In genomic region chr16:58533742-58534141, GRCm38 (mm10) we compare ENCODE assay signal across 19 mouse cellular contexts. TPM values are rescaled to one million over a fixed set of nuclear protein-coding genes. Genes with fewer than 3 reads are reported as not detected.
DNase-seq lines count a peak whose midpoint lies in the region; ATAC-seq lines count a peak whose summit lies in the region.
"Had no signal": no experiment of that assay in that cellular context is flagged by ENCODE, and none has a peak within 500 bp of the region (broad histone marks: within the 10 kb centered on the region; RNA-seq: fewer than 3 reads in every experiment).

No protein-coding gene starts in this region.

- H3K9ac ChIP-seq in liver, embryonic 16.5 days (ENCODE audit: low read depth, low read length), result peak overlapping the region; percentile 34; the same call in 1 of the 2 replicates
- H3K9ac ChIP-seq: embryonic facial prominence, embryonic 13.5 days; heart, embryonic 12.5 days; hindbrain, embryonic 15.5 days had no signal

- H3K4me1 ChIP-seq in megakaryocyte, embryonic 14.5 days, result peaks cover 60% of the 10 kb centered on the region
- H3K4me1 ChIP-seq in liver, embryonic 16.5 days (ENCODE audit: control insufficient read depth, low read depth, low read length), result peaks cover 29% of the 10 kb centered on the region
- H3K4me1 ChIP-seq: embryonic facial prominence, embryonic 13.5 days; hindbrain, embryonic 15.5 days had no signal

- H3K4me3 ChIP-seq in megakaryocyte, embryonic 14.5 days (replicated peaks), result peak overlapping the region; percentile 46
- no peak overlapping the region for H3K4me3 ChIP-seq in liver, embryonic 16.5 days (ENCODE audit: low read depth, low read length)
- H3K4me3 ChIP-seq: embryonic facial prominence, embryonic 13.5 days; forebrain, embryonic 10.5 days; gastrocnemius, adult 2 months; heart, embryonic 12.5 days; hindbrain, embryonic 10.5 days; hindbrain, embryonic 15.5 days had no signal

- peak overlapping the region; percentile 57 for H3K27ac ChIP-seq in liver, embryonic 16.5 days (ENCODE audit: low read length)
- H3K27ac ChIP-seq: embryonic facial prominence, embryonic 13.5 days; forebrain, embryonic 10.5 days; hindbrain, embryonic 10.5 days; hindbrain, embryonic 15.5 days had no signal

- H3K9me3 ChIP-seq in megakaryocyte, embryonic 14.5 days, result no peaks in the 10 kb centered on the region
- no peaks in the 10 kb centered on the region for H3K9me3 ChIP-seq in liver, embryonic 16.5 days (replicated peaks; ENCODE audit: control insufficient read depth, low read length)
- H3K9me3 ChIP-seq: embryonic facial prominence, embryonic 13.5 days; forebrain, embryonic 10.5 days; heart, embryonic 12.5 days; hindbrain, embryonic 10.5 days; hindbrain, embryonic 15.5 days had no signal

- H3K27me3 ChIP-seq in megakaryocyte, embryonic 14.5 days (replicated peaks), result no peaks in the 10 kb centered on the region
- H3K27me3 ChIP-seq in liver, embryonic 16.5 days (ENCODE audit: control insufficient read depth, insufficient read depth, low read depth, low read length), result no peaks in the 10 kb centered on the region
- H3K27me3 ChIP-seq: embryonic facial prominence, embryonic 13.5 days; heart, embryonic 12.5 days; hindbrain, embryonic 15.5 days had no signal

- ATAC-seq in megakaryocyte, adult 5-6 weeks (ENCODE audit: poor library complexity, severe bottlenecking), result no peak
- peak; percentile 62 for ATAC-seq in erythroid progenitor cell, adult 5-6 weeks (replicated peaks; ENCODE audit: low FRiP score, poor library complexity, severe bottlenecking)
- ATAC-seq in liver, embryonic 16.5 days (ENCODE audit: low read depth), result peak; percentile 53; the same call in 1 of the 2 replicates
- no peak for ATAC-seq in granulocyte monocyte progenitor cell, adult 5-6 weeks (replicated peaks; ENCODE audit: poor library complexity, severe bottlenecking)
- ATAC-seq: forebrain, embryonic 14.5 days had no signal

- no peaks in the 10 kb centered on the region for H3K36me3 ChIP-seq in megakaryocyte, embryonic 14.5 days (replicated peaks; ENCODE audit: low read length)
- no peaks in the 10 kb centered on the region for H3K36me3 ChIP-seq in liver, embryonic 16.5 days (ENCODE audit: control insufficient read depth, insufficient read depth)
- H3K36me3 ChIP-seq: embryonic facial prominence, embryonic 13.5 days; forebrain, embryonic 10.5 days; heart, embryonic 12.5 days; hindbrain, embryonic 10.5 days; hindbrain, embryonic 15.5 days had no signal

- H3K4me2 ChIP-seq in liver, embryonic 16.5 days (ENCODE audit: low read depth, low read length), result peak overlapping the region; percentile 1; the same call in 1 of the 2 replicates
- H3K4me2 ChIP-seq: embryonic facial prominence, embryonic 13.5 days; heart, embryonic 12.5 days; hindbrain, embryonic 15.5 days had no signal

- 46% methylated on average over 5 of the region's 5 CpGs for WGBS in liver, embryonic 16.5 days (ENCODE audit: insufficient replicate concordance)

- no peak for DNase-seq in T-cell, adult 2 months (ENCODE audit: low spot score)
- no peak for DNase-seq in left cerebral cortex, adult 9 months (ENCODE audit: low spot score in 2 of 2)
- DNase-seq: adrenal gland, postnatal 14 days; cerebellum, adult 11-12 months; cerebellum, adult 9-10 months; cerebellum, postnatal 25 days; gastrocnemius, adult 2 months; gastrocnemius, postnatal 36 days had no signal

RNA-seq across cellular contexts. Expression of gene St3gal6, which starts 9.7 kb away (rescaled TPM):
- 157 and 159 TPM in 2 replicates for polyA plus RNA-seq in megakaryocyte, embryonic 14.5 days (2012; ENCODE audit: insufficient read depth, low replicate concordance)
- total RNA-seq in megakaryocyte, adult 5-6 weeks (2015), result 9.4 and 15.6 TPM in 2 replicates
- total RNA-seq in megakaryocyte, adult 5-6 weeks (2017), result 11.9 and 17.3 TPM in 2 replicates
- 106 and 111 TPM in 2 replicates for total RNA-seq in erythroid progenitor cell, adult 5-6 weeks (2015; ENCODE audit: low replicate concordance)
- 119 and 127 TPM in 2 replicates for total RNA-seq in erythroid progenitor cell, adult 5-6 weeks (2017; ENCODE audit: low replicate concordance)
- polyA plus RNA-seq in liver, embryonic 16.5 days (2015; fragmentation: Nextera tagmentation; extraction: Ambion mirVana), result 25.1 and 25.7 TPM in 2 replicates
- total RNA-seq in granulocyte monocyte progenitor cell, adult 5-6 weeks (2014; fragmentation: Nextera tagmentation), result not detected in 2 replicates
- 0.73 TPM in 1 of 2 replicates, not detected in the other for total RNA-seq in granulocyte monocyte progenitor cell, adult 5-6 weeks (2017)

Comparison
In these comparisons a context has a peak if more than half of its experiments do, and no peak if none do; other contexts are left out.
1. ATAC-seq: peak in erythroid progenitor cell, adult 5-6 weeks (single experiment) and liver, embryonic 16.5 days (single experiment); none in megakaryocyte, adult 5-6 weeks (single experiment) and granulocyte monocyte progenitor cell, adult 5-6 weeks (single experiment).
2. RNA of gene St3gal6, which starts 9.7 kb away (total RNA-seq): 106 to 127 TPM in erythroid progenitor cell, adult 5-6 weeks and 9.4 to 17.3 TPM in megakaryocyte, adult 5-6 weeks; 0.73 TPM in granulocyte monocyte progenitor cell, adult 5-6 weeks; every median in the first group is over 4 times any median in the second.